Mouse (Mus musculus) spleen, postnatal 0 days (tissue): Measurements from ENCODE around the gene Serpina1d. TPM values are rescaled to one million over a fixed set of nuclear protein-coding genes. Genes with fewer than 3 reads are reported as not detected.

ENCODE experiments used
- polyA plus RNA-seq: library from polyadenylated mRNA; unstranded; fragments of >200 nt; fragmentation: Nextera tagmentation; extraction: Ambion mirVana; gene quantifications from 2 replicates; pipeline ENCODE4 v1.2.1, GENCODE M21; 2015

The Serpina1d gene
- polyA plus RNA-seq, result 0.55 and 1.5 TPM in 2 replicates

DNA sequence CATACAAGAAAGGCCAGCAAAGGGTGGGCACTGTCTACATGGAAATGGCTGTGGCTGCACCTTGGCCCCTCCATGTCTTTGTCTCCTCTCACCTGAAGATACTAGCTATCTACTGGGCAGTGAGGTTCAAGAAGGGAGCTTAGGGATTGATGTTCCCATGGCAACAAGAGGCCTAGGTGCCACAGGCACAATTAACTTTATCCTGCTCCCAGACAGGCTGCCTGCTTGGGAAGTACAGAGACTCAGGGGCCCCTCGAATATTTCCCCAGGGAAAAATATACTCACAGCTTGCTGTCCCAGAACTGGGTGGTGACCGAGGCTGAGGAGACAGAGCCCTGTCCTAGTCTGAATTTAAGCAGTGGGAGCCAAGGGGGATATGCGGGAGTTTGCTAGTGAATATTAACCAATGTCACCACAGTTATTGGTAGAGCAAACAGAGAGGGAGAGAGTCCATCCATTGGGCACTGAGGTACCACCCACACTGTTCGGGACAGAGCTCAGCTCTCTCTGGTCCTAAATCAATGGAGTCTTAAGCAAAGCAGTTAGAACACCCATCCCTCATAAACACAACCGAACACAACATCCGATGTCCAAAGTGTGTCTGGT, at the start of gene Serpina1d:
TSS of gene Serpina1d (minus strand) at position 347 of the 606 bp plus-strand sequence.

Other genes starting within 250 kb of the Serpina1d start
- gene Ppp4r4, start 241.3 kb downstream of the Serpina1d start, polyA plus RNA-seq, result 0.11 and 0.42 TPM in 2 replicates
- not detected in 2 replicates for gene Serpina10, start 142.1 kb downstream of the Serpina1d start, polyA plus RNA-seq
- not detected in 2 replicates for gene Serpina6, start 116.4 kb downstream of the Serpina1d start, polyA plus RNA-seq
- not detected in 2 replicates for gene Serpina16, start 97.5 kb downstream of the Serpina1d start, polyA plus RNA-seq
- gene Serpina1f, start 78.1 kb downstream of the Serpina1d start, polyA plus RNA-seq, result not detected in 2 replicates
- 0.57 and 1.8 TPM in 2 replicates for gene Serpina1b, start 56.8 kb upstream of the Serpina1d start, polyA plus RNA-seq
- gene Serpina1a, start 90.0 kb upstream of the Serpina1d start, polyA plus RNA-seq, result 0.47 and 0.59 TPM in 2 replicates
- 0.23 and 0.35 TPM in 2 replicates for gene Serpina1c, start 131.3 kb upstream of the Serpina1d start, polyA plus RNA-seq
- 0.79 and 2.2 TPM in 2 replicates for gene Serpina1e, start 185.4 kb upstream of the Serpina1d start, polyA plus RNA-seq
- gene Serpina11, start 216.4 kb upstream of the Serpina1d start, polyA plus RNA-seq, result 0.13 TPM in 1 of 2 replicates, not detected in the other
- gene Serpina9, start 240.2 kb upstream of the Serpina1d start, polyA plus RNA-seq, result 0.04 TPM in 1 of 2 replicates, not detected in the other